Mouse (Mus musculus) right cerebral cortex, postnatal 25 days (tissue): Measurements from ENCODE around the gene Cd248.
"Not testable (repeated sequence)": the region's sequence is repeated elsewhere in the genome, so short reads cannot be mapped to it uniquely, and the experiment has no call there.

Experiments
- DNase-seq: peaks from one replicate; pipeline ENCODE4 v3.0.0; 2022

The Cd248 gene

DNA sequence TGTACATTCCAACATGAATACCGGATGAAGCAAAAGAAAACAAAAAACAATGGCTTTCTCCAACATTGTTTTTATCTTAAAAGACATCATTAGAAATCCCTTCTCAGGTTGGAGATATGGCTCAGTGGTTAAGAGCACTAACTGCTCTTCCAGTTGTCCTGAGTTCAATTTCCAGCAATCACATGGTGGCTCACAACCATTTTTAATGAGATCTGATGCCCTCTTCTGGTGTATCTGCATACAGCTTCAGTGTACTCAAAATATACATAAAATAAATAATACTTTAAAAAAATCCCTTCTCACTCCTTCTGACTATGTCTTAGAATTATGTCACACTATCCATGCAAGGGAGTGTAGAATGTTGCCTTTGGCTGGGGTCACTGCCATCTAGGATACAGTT, 11.4 kb downstream of the Cd248 start:
- no peak for DNase-seq

DNA sequence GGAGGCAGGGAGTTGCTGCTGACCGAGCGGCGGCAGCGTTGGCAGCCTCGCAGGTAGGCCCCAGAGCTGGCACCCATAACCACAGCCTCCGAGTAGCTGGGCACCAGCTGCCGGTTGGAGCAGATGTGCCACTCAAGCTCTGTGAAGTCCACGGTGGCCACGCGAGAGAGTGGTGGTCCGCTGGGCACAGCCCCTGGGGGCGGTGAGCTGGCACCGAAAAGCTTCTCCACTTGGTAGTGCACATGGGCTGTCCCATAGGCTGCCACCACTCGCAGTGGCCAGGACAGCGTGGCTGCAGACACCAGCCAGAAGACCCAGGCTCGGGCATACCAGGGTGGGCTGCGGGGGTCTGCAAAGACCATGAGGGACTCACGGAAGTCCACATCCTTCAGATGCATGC, 14.1 kb downstream of the Cd248 start:
- DNase-seq = no peak

DNA sequence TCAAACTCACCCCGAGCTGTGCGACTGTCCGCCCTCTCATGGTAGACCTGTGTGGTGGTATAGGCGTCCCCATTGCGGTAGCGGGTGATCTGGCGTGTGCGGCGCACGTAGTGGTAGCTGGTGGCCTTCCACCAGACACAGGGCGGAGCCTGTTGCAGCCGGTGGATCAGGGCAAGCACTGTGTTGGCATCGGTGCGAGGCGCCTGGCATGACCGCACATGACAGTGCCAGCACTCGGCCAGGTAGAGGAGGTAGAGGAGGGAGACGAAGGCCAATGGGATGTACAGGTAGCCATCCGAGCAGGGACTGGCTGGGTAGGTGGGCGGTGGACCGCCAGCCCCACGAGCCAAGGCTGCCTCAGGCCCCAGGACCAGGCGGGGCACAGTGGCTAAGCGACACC, 14.7 kb downstream of the Cd248 start:
- DNase-seq = no peak

DNA sequence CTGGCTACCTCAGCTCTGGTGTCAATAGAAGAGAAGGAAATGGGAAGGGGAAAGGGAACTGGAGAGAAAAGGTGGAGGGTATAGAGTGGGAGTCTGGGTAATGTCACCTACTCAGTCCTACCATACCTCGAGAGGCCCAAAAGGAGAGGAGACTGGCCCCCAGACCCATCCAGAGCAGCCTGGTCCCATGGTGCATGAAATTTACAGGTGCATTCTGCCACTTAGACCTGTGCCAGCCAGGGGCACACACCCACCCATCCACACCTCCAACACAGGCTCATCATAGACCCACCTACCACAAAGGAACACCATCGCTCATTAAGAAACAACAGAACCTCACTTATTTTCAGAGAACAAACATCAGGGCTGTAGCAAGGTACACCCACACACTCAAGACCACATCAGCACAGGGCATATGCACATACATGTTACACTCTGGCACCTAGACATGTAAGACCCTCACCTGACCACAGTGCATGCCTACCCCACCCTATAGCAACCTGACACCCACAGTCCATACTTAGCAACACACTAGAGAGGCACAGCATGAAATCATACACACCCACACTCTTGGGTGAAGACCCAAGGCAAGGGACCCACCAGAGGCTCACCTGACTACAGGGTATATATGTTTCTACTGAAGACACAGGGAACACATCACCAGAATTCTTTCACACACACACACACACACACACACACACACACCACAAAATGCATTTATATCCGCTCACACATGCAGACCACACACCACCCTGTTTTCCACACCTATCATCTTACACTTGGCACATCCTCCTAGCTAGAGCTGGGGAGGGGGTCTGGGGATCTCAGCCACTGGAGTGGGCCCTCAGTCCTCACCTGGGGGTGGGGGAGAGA, 16.3 kb downstream of the Cd248 start:
- no peak for DNase-seq

DNA sequence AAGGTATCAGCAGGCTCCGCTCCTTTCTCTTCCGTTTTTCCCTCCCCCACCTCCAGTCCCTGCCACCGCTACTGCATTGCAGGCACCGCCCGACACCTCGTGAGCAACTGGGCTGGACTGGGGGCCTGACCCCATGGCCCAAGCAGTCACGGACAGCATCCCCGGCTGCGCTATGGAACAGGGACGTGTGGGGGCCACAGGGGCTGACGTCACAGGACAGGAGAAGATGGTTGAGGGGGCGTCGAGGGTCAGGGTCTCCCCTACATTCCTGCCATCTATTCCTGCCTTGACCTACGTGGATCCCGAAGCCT, 16.9 kb downstream of the Cd248 start:
- no peak for DNase-seq

DNA sequence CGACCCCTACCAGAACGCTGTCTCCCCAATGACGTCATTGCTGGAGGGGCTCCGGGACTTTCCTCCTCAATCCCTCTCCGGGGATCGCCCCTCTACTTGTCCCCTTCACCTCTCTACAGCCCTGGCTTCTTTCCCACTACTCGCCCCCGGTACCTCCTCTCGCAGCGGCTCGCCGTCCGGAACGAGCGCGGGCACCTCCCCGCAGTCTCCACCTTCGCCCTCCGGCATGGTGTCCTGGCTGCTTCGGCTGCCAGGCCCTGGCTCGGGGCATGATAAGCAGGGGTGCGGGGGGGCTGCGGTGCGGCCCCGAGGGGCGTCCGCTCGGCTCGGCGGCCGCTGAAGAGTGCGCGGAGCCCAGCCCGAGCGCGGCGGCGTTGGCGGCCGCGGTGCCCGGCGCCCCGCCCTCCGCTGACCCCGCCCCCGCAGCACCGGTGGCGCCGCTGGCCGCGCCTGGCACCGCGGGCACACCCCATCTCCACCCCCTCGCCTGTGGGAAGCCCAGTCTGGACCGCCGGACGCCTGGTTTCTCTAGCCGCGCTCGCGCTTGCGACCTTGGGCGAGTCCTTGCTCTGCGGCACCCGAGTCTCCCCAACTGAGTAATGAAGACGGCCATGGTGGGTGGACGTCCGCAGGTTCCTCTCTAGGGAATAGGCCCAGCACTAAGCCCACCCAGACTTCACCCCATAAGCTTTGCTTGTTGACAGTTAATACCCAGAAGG, 17.4 kb downstream of the Cd248 start, which contains the start of gene Tmem151a:
TSS of gene Tmem151a (minus strand) at position 387 of the 719 bp plus-strand sequence.
- DNase-seq = peak; percentile 69

DNA sequence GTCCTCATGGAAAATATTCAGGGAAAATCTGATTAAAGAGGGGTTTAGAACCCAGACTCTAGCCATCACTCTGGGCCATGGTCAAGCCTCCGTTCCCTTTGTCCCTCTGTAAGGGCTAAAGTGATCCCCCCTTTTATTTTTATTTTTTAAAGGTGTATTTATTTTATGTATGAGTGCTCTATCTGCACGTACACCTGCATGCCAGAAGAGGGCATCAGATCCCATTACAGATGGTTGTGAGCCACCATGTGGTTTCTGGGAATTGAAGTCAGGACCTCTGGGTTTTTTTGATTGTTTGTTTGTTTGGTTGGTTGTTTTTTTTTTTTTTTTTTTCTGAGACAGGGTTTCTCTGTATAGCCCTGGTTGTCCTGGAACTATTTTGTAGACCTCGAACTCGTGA, 18.7 kb downstream of the Cd248 start:
- not testable (repeated sequence) for DNase-seq

DNA sequence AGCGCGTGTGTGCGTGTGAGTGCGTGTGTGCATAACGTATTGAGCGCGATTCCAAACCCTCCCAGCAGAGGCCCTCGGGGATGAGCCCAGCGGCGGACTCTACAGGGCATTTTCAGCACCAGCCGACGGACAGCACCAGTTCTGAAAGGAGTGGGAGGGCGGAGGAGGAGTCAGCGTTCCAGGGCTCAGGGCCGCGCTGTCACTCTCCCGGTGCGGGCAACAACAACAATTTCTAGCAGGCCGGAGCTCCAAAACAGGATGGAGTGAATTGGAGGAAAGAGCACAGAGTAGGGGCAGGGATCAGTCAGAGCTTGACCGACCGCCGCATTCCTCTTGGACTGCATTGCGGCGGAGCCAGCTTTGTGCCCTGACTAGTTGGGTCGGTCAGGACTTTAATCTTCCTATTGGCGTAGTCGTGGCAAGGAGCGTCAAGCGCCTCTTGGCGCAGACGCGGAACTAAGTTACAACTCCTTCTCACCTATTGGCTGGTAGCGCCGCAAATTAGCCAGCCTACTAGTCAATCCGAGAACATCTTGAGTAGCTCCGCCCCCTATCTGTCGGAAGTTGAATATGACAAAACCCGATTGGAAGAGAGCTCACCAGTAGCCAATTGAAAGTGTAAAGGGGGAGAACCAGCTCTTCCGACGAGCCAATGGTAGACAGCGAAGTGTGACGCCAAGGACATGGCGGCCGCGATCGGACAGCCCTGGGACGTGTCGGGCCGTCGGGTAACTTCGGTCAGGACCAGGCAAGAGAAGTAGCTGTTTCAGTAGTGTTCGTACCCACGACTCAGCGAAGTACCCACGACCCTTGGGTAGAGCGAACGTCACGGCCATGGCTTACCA, 20.2 kb downstream of the Cd248 start, which contains the start of gene Yif1a:
TSS of gene Yif1a (plus strand) at position 655 of the 845 bp plus-strand sequence.
- peak; percentile 92 for DNase-seq

DNA sequence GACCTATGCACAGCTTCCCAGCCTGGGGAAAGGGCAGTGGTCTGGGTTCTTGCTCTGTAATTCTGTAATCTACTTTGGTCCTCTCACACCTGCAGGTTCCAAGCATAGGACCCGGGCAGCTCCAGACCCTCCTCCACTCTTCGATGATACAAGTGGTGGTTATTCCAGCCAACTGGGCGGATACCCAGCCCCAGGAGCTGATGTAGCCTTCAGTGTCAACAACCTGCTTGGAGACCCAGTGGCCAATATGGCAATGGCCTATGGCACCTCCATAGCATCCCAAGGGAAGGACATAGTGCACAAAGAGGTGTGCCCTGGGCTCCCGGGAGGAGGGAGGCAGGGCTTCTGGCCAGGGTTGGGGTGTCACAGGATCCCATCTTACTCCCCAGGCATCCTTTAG, 21.4 kb downstream of the Cd248 start:
- DNase-seq = no peak

DNA sequence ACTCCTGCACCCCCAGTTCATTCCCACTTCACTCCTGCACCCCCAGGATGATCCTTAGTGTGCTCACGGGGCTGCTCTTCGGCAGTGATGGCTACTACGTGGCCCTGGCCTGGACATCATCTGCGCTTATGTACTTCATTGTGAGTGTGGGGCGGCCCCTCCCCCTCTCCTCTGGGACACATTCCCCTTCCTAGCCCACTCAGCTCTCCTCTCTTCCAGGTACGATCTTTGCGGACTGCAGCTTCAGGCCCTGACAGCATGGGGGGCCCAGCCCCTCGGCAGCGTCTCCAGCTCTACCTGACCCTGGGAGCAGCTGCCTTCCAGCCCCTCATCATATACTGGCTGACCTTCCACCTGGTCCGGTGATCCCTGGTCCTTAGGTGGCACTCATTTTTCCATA, 24.2 kb downstream of the Cd248 start:
- no peak for DNase-seq

DNA sequence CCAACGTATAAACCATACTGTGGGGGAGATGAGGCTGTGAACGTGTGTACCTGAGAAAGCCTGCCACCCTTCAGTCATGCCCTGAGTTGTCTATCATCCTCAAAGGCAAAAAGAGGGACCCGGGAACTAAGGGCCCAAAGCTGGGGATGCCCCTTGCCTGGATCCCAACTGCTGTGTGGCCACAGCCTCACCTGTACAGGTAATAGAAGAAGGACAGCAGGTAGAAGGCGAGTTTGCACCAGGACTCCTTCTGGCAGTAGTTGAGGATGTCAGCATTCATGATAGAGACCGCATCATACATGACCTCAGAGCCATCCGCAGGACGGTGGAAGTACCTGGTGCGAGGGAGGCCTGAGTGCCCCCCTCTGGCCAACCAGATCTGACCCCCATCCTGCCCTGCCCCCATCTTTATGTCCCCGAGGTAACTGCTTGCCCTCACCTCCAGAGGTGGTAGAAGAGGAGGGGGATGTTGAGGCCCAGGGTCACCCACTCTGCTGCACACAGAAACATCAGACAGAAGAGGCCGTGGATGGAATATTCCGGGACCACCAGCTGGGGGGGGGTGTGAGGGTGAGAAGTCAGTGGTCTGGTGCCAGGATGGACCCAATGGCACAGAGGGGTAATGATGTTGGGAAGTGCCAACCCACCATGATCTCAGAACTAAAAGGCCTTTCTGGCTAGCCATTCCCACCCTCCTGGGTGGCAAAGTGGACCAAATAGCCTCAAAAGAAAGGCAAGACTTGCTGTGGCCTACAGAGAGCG, 25.8 kb downstream of the Cd248 start:
- DNase-seq = no peak

DNA sequence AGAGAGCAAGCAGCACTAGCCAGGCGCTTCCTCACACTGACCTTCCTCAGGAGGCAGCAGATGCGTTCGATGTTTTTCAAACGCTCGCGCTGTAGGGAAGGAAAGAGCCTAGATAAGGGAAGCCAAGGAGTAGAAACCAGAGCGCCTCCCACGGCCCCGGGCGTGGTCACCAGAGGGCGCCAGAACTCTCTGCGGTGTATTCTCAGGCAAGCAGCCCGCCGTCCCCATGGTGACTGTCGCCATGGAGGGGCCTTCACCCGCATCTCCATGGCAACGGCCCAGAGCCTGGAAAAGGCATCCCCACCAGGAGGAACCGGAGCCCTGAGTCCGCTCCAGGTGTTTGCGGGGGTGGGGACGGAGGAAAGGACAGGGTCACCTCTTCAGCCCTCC, 26.4 kb downstream of the Cd248 start:
- DNase-seq = peak; percentile 97

DNA sequence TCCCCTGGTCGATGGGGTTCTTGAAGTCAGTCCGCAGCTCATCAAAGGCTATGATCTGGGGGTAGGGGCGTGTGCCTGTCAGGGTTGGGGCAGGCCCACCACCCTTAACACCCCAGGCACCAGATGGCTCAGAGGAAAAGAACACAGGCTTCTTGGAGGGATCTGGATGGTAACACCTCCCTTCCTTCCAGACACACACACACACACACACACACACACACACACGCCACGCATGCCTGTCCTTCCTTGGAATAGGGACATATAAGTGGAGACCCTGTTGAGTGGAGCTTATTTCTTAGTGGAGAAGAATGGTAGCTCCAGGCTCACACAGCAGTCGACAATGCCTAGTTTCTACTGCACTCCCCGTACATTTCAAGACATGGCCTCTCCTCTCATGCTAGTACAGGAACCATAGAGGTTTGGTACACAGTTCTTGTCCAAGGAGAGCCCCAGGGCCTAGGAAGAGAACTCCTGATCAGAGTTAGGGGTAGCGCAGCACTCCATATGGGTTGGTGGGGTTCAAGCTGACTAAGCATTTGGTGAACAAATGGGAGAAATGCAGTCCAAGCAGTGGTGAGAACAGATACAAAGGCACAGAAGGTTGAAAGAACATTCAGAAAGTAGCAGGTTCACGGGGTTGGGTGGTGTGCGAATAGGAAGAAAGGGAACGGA, 27.0 kb downstream of the Cd248 start:
- no peak for DNase-seq

DNA sequence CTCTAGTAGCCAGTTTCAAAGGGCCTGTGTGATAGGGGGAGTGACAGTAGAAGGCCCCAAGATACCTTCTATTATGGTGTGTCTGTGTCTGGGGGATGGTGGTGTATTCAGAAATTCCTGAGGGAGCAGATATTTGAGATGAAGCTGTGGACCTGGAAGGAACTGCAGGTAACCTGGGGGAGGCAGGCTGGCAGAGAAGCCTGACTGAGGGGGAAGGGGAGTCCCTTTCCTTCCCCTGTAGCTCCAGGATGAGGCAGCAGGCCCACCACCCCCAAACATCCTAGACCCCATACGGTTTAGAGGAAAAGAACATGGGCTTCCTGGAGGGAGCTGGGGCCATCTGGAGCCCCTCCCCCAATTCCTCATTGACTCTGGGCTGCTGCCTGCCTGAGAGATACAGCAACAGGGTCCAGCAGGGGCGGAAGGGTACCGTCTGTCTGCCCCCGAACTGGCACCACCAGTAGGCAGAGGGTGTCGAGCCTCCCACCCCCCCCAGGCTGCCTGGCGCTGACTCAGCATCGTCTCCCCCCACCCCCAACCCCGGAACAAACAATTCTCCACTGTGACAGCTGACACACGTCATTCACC, 28.1 kb downstream of the Cd248 start:
- no peak for DNase-seq

DNA sequence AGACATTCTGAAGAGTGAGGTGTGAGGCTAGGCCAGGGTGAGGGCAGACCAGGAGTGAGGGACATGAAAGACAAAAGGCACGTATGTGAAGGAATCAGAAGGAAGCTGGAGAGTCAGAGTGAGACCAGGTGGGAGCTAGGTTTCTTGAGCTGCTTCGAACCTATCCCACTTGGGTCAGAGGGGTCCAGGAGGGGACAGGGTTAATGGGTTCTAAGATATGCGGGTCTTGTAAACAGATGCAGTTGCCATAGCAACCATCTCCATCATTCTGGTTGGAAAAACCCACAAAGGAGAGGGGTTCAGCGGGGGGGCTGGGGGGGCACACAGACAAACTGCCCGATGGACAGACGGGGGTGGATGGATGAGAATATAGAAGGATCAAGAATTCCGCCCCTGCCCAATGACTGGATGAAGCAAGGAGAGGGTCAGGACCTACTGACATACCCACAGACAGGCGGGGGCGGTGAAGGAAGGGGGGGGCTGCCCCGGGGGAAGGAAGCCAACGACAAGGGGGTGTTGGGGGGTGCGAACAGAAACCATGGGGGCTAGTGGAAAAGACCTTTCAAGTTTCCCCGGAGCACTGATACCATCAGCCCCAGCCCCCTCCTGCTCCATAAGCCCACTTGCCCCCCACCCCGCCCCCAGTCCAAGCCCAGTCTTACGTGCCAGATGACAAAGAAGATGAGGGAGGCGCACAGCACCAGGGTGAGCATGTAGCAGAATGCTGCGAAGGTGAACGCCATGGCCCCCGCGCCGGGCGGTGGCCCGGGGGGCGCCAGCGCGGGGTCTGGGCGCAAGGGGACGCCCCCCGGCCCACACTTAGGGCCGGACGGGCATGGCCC, 29.9 kb downstream of the Cd248 start:
- no peak for DNase-seq

DNA sequence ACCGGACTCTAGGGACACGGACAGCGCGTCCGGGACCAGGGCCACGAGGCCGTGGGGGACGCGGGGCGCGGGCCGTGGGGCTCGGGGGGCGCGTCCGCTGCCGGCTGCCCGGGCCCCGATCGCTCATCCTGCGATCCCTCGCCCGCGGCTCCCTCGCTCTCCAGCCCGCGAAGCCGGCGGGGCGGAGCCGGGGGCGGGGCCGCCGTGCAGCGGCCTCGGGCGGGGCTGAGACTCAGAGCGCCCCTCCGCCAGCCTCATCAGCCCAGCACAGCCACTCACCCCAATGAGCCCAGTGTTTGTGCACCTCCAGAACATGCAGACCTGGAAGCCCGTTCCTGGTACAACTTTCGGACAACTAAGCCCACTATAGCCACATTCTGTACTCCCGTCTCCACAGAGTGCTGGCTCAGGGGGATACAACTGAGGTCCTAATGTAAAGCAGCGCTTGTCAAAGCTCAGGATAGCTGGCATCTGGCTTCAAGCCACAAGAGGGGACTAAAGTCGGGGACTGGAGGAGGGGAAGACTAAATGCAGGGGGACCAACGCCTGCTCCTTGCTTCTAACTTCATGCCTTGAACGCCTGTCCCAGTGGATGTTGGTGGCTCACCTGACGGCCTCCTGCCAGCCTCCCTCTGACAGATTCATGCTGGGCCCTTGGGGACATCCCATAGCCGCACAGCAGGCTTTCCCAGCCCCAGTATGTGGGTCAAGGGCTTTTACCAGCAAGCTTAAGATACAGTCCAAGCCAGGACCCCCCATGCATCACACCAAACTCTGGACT, 30.7 kb downstream of the Cd248 start, which contains the start of gene Cnih2:
TSS of gene Cnih2 (minus strand) at position 159 of the 781 bp plus-strand sequence.
- DNase-seq = peak; percentile 83

DNA sequence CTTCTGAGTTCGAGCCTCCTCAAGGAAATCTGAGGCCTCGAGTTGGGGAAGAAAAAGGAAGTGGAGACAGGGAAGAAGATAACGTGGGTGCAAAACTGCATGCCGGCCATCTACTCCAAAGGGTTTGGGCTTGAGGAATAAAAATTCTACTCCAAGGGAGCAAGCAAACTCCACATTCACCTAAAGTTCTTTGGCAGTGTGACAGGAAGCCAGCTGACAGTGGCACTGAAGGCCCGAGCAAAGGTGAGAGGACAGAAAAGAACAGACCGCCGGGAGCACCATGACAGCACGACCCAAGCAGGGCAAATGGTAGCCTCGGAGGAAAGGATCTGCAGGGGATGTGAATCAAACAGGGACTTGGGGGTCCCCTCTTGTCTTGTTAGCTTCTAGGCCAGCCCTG, 38.2 kb downstream of the Cd248 start:
- no peak for DNase-seq

DNA sequence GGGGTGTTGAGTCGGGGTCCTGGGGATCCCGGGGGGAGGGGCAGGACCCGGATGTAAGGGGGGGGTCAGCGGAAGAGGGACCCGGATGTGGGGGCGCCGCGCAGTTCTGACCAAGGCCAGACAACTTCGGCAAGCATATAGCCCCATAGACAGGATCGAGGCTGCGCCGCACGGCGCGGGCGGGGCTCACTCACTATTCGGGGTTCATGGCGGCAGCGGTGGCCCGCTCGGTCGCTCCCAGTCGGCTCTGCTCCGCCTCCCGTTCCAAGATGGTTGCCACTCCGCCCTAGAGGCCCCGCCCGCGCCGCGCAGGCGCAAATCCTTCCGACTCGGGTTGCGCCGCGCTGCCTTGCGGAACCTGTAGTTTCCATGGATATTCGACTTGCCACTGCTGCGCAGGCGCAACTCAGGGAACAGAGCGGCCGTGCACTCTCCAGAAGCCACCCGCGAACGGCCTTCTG, 38.9 kb downstream of the Cd248 start, which contains the start of gene Rab1b:
TSS of gene Rab1b (minus strand) at position 342 of the 461 bp plus-strand sequence.
- peak; percentile 99 for DNase-seq

DNA sequence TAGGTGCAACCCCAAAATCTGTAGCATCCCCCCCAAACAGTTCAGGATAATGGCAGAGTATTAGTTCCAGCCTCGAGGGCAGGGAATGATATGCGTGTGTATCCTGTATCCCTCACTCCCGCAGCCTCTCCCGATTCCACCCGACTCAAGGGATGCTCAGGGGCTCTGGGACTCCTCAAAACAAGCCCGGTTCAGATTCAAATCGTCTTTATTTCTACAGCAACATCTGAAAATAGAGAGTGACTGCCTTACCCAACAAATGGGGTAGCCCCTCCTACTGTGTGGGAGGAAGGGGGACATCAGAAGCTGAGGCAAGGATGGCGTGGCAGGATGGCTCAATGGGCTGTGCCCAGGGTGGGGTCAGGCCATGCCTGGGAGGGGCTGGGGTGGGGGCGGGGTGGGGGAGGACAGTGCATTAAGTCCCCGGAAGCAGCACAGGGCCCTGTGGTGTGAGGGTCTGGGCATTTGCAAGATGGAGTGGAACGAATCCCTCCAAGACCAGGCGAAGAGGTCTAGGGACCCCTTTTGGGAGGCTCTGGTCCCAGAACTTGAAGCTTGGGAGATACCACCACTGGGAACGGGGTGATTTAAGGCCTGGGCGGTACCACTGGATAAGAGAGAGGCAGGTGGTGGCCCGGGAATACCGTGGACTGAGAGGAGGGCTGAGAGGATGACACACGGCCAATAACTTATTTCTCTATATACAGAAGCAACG, 39.8 kb downstream of the Cd248 start:
- no peak for DNase-seq
